In genomic region chr9:77388956-77389355, GRCm38 (mm10) we compare ENCODE assay signal across 27 mouse cellular contexts. TPM values are rescaled to one million over a fixed set of nuclear protein-coding genes. Genes with fewer than 3 reads are reported as not detected.
"Had no signal": no experiment of that assay in that cellular context is flagged by ENCODE, and none has a peak within 500 bp of the region (broad histone marks: within the 10 kb centered on the region; RNA-seq: fewer than 3 reads in every experiment).

No protein-coding gene starts in this region.

- ATAC-seq: hindbrain, postnatal 0 days; intestine, embryonic 15.5 days; liver, embryonic 12.5 days had no signal

- H3K9ac ChIP-seq: heart, embryonic 13.5 days; heart, embryonic 15.5 days; hindbrain, embryonic 13.5 days; hindbrain, embryonic 15.5 days; intestine, embryonic 15.5 days; kidney, embryonic 15.5 days; limb, embryonic 13.5 days; limb, embryonic 15.5 days; liver, embryonic 12.5 days had no signal

- H3K27ac ChIP-seq: heart, embryonic 10.5 days; heart, embryonic 13.5 days; heart, embryonic 15.5 days; hindbrain, embryonic 13.5 days; hindbrain, embryonic 15.5 days; hindbrain, postnatal 0 days; intestine, embryonic 15.5 days; kidney, embryonic 15.5 days; kidney, postnatal 0 days; limb, embryonic 13.5 days; limb, embryonic 15.5 days; liver, embryonic 12.5 days had no signal

- DNase-seq: gastrocnemius, postnatal 14 days; gastrocnemius, postnatal 36 days; heart, adult 18-20 months; heart, postnatal 14 days; heart, postnatal 36 days; kidney, adult 11 months; kidney, adult 2 months; kidney, adult 9 months; kidney, postnatal 14 days; kidney, postnatal 36 days; layer of hippocampus, adult 9-11 months; layer of hippocampus, postnatal 36 days; left cerebral cortex, postnatal 4 days had no signal

- H3K36me3 ChIP-seq: heart, embryonic 10.5 days; heart, embryonic 13.5 days; heart, embryonic 15.5 days; hindbrain, embryonic 13.5 days; hindbrain, embryonic 15.5 days; intestine, embryonic 15.5 days; kidney, embryonic 15.5 days; limb, embryonic 13.5 days; limb, embryonic 15.5 days; liver, embryonic 12.5 days had no signal

- H3K4me2 ChIP-seq: heart, embryonic 13.5 days; heart, embryonic 15.5 days; hindbrain, embryonic 13.5 days; hindbrain, embryonic 15.5 days; intestine, embryonic 15.5 days; kidney, embryonic 15.5 days; limb, embryonic 13.5 days; limb, embryonic 15.5 days; liver, embryonic 12.5 days had no signal

- H3K9me3 ChIP-seq: heart, embryonic 10.5 days; heart, embryonic 13.5 days; heart, embryonic 15.5 days; hindbrain, embryonic 13.5 days; hindbrain, embryonic 15.5 days; intestine, embryonic 15.5 days; kidney, embryonic 15.5 days; limb, embryonic 13.5 days; limb, embryonic 15.5 days; liver, embryonic 12.5 days had no signal

- H3K27me3 ChIP-seq: heart, embryonic 13.5 days; heart, embryonic 15.5 days; hindbrain, embryonic 13.5 days; hindbrain, embryonic 15.5 days; intestine, embryonic 15.5 days; kidney, embryonic 15.5 days; limb, embryonic 13.5 days; limb, embryonic 15.5 days; liver, embryonic 12.5 days had no signal

- H3K4me1 ChIP-seq: hindbrain, embryonic 13.5 days; hindbrain, embryonic 15.5 days; liver, embryonic 12.5 days had no signal

- H3K4me3 ChIP-seq: heart, embryonic 10.5 days; heart, embryonic 13.5 days; heart, embryonic 15.5 days; hindbrain, embryonic 13.5 days; hindbrain, embryonic 15.5 days; intestine, embryonic 15.5 days; kidney, embryonic 15.5 days; limb, embryonic 13.5 days; limb, embryonic 15.5 days; liver, embryonic 12.5 days had no signal

RNA-seq across cellular contexts. Expression of gene Mlip, which starts 36.2 kb away (rescaled TPM):
- total RNA-seq: hematopoietic stem cell, adult 5-6 weeks; liver, adult 2 months had no signal
- polyA plus RNA-seq: liver, adult 2 months; liver, embryonic 12.5 days had no signal
